8 mouse cellular contexts compared by ENCODE assay signal in the genomic region with DNA sequence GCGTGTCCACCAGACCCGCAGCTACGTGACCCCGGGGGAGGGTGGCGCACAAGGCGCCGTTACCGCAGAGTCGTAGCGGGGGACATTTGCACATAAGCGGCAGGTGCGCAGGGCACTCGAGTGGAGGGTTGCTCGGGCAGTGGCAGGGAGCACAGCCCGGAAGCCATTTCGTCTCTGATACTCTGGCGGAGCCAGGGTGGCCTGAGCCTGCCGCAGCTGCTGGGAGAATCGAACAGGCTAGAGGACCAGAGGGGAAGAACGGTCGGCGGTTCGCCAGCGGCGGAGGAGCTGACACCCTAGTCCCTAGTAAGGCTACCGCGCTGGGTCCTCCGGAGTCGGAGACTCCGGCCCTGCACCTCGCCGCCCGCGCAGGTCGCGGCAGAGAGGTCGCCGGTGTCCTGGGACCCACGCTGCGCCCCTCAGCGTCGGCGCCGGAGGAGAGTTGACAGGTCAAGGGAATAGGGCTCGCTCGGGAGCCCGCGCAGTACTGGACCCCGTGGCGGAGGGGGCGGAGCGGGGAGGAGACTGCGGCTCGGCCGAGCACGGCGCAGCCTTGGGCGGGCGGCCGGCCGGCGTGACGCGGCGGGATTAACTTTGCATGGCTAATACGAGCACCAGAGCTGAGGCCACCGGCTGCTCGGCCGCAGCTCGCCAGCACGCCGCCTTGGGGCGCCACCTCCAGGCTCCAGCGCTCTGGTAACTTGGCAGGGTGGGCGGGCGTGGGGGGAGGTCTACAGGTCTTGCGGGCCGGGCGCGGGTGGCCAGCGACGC. TPM values are rescaled to one million over a fixed set of nuclear protein-coding genes. Genes with fewer than 3 reads are reported as not detected.
DNase-seq lines count a peak whose midpoint lies in the region; ATAC-seq and TF ChIP-seq lines count a peak whose summit lies in the region.

No protein-coding gene starts in this region.

- H3K27ac ChIP-seq in ES-Bruce4 (ENCODE audit: insufficient read depth, low read length): no peak overlapping the region
- H3K27ac ChIP-seq in hindbrain, embryonic 11.5 days (ENCODE audit: low read depth, low read length): no peak overlapping the region
- H3K27ac ChIP-seq in lung, embryonic 15.5 days: no peak overlapping the region
- 0 out of 2 replicates have a peak overlapping the region, but pooled peaks have one; percentile 13 for H3K27ac ChIP-seq in olfactory bulb, adult 2 months (ENCODE audit: insufficient read depth, low read depth, low read length)

- no peaks in the 10 kb centered on the region; the same call in none of the 2 replicates for H3K27me3 ChIP-seq in ES-Bruce4 (ENCODE audit: control insufficient read depth, insufficient read depth, low read length, poor library complexity, severe bottlenecking)
- H3K27me3 ChIP-seq in hindbrain, embryonic 11.5 days (ENCODE audit: control insufficient read depth, insufficient read depth, low read length): peaks cover 6% of the 10 kb centered on the region
- peaks cover 35% of the 10 kb centered on the region for H3K27me3 ChIP-seq in lung, embryonic 15.5 days

- H3K4me2 ChIP-seq in hindbrain, embryonic 11.5 days (replicated peaks; ENCODE audit: low read depth, low read length): peak overlapping the region; percentile 95
- peak overlapping the region; percentile 93 for H3K4me2 ChIP-seq in lung, embryonic 15.5 days

- no peaks in the 10 kb centered on the region for H3K36me3 ChIP-seq in ES-Bruce4 (ENCODE audit: control insufficient read depth, insufficient read depth, low read length, poor library complexity, severe bottlenecking)
- H3K36me3 ChIP-seq in hindbrain, embryonic 11.5 days (ENCODE audit: control insufficient read depth, insufficient read depth, low read length): no peaks in the 10 kb centered on the region
- H3K36me3 ChIP-seq in lung, embryonic 15.5 days: no peaks in the 10 kb centered on the region

- peak; percentile 97 for ATAC-seq in hindbrain, embryonic 11.5 days (ENCODE audit: low FRiP score)
- peak; percentile 93 for ATAC-seq in lung, embryonic 15.5 days (ENCODE audit: borderline replicate concordance, extremely low read depth, low FRiP score, low TSS enrichment)

- H3K9ac ChIP-seq in ES-Bruce4 (ENCODE audit: low read depth, poor library complexity, severe bottlenecking): peak overlapping the region; percentile 36
- H3K9ac ChIP-seq in hindbrain, embryonic 11.5 days (ENCODE audit: low read depth, low read length): peak overlapping the region; percentile 57
- H3K9ac ChIP-seq in lung, embryonic 15.5 days: peak overlapping the region; percentile 42

- H3K4me3 ChIP-seq in ES-Bruce4 (ENCODE audit: low read depth, low read length): peak overlapping the region; percentile 76
- peak overlapping the region; percentile 70 for H3K4me3 ChIP-seq in hindbrain, embryonic 11.5 days (ENCODE audit: low read depth, low read length)
- H3K4me3 ChIP-seq in lung, embryonic 15.5 days: peak overlapping the region; percentile 62
- peak overlapping the region; percentile 69 for H3K4me3 ChIP-seq in olfactory bulb, adult 2 months (ENCODE audit: insufficient read depth, low read depth, low read length)

- no peak for TF ChIP-seq POLR2A in ES-Bruce4 (IDR thresholded peaks at IDR 0.05; ENCODE audit: insufficient read depth, low read length)
- TF ChIP-seq POLR2A in olfactory bulb, adult 2 months (IDR thresholded peaks at IDR 0.05; ENCODE audit: insufficient read depth, low read depth, low read length): no peak

- peak; percentile 64 for DNase-seq in cerebellum, adult 8-10 months
- peak; percentile 65 to 75 for DNase-seq in frontal cortex, postnatal 10 days (ENCODE audit: low spot score in 2 of 2)
- DNase-seq in hindbrain, embryonic 11.5 days (ENCODE audit: low spot score): peak; percentile 81
- DNase-seq in layer of hippocampus, adult 9-11 months: peak; percentile 82
- peak; percentile 33 to 44 for DNase-seq in thymus, adult 18-20 months

- TF ChIP-seq CTCF in ES-Bruce4 (IDR thresholded peaks at IDR 0.05; ENCODE audit: low read depth, low read length): no peak
- peak; percentile 29; the same call in 1 of the 2 replicates for TF ChIP-seq CTCF in olfactory bulb, adult 2 months (IDR thresholded peaks at IDR 0.05; ENCODE audit: insufficient read depth, low read depth, low read length)

- H3K9me3 ChIP-seq in ES-Bruce4 (replicated peaks; ENCODE audit: control insufficient read depth, insufficient read depth, low read length, poor library complexity, severe bottlenecking): no peaks in the 10 kb centered on the region
- no peaks in the 10 kb centered on the region for H3K9me3 ChIP-seq in hindbrain, embryonic 11.5 days (ENCODE audit: control insufficient read depth, low read length)
- H3K9me3 ChIP-seq in lung, embryonic 15.5 days: no peaks in the 10 kb centered on the region

- H3K4me1 ChIP-seq in ES-Bruce4 (ENCODE audit: control insufficient read depth, insufficient read depth, low read length): peaks cover 2% of the 10 kb centered on the region
- no peaks in the 10 kb centered on the region; the same call in 1 of the 2 replicates for H3K4me1 ChIP-seq in hindbrain, embryonic 11.5 days (replicated peaks; ENCODE audit: control insufficient read depth, insufficient read depth, low read length)
- H3K4me1 ChIP-seq in lung, embryonic 15.5 days: peaks cover 15% of the 10 kb centered on the region
- peaks cover 14% of the 10 kb centered on the region for H3K4me1 ChIP-seq in olfactory bulb, adult 2 months (ENCODE audit: control insufficient read depth, insufficient read depth, low read length)

- no peak for TF ChIP-seq EP300 in ES-Bruce4 (IDR thresholded peaks at IDR 0.05; ENCODE audit: insufficient read depth, low read depth, low read length)

- WGBS in hindbrain, embryonic 11.5 days: under 1% methylated on average over 65 of the region's 82 CpGs
- WGBS in lung, embryonic 15.5 days: under 1% methylated on average over 81 of the region's 82 CpGs
- WGBS in olfactory bulb, adult 2 months: under 1% methylated on average over 81 of the region's 82 CpGs

RNA-seq across cellular contexts. Expression of a gene that starts 0.5 kb away (rescaled TPM):
- polyA plus RNA-seq in ES-Bruce4 (2011; ENCODE audit: insufficient read depth, insufficient read length, low read depth, missing spikeins): 0.13 TPM in 1 of 2 replicates, not detected in the other
- polyA plus RNA-seq in hindbrain, embryonic 11.5 days (2014; fragmentation: Nextera tagmentation; extraction: Ambion mirVana): 0.52 and 0.99 TPM in 2 replicates
- polyA plus RNA-seq in lung, embryonic 15.5 days (2015; fragmentation: Nextera tagmentation; extraction: Ambion mirVana): 1.6 and 1.9 TPM in 2 replicates
- not detected in 2 replicates for polyA plus RNA-seq in olfactory bulb, adult 2 months (2012; ENCODE audit: insufficient read depth, insufficient read length, low replicate concordance, missing spikeins)
